Mouse (Mus musculus) C2C12 (cell line): ENCODE data around the gene Pafah1b1.

Experiments
- CEBPB ChIP-seq: IDR thresholded peaks from one replicate; pipeline ENCODE4 v1.6.1; 2011; ENCODE audit warnings: low read depth, mild to moderate bottlenecking, control low read depth, moderate library complexity
- CTCF ChIP-seq: IDR thresholded peaks from one replicate; pipeline ENCODE4 v1.5.1; 2011; ENCODE audit not compliant: control insufficient read depth, insufficient read depth, insufficient read length
- MAX ChIP-seq: IDR thresholded peaks from one replicate; pipeline ENCODE4 v1.6.1; 2011; ENCODE audit warnings: mild to moderate bottlenecking, control low read depth
- MYOD1 ChIP-seq: IDR thresholded peaks from one replicate; pipeline ENCODE4 v1.6.1; 2011; ENCODE audit warnings: low read depth; ENCODE audit not compliant: control insufficient read depth, insufficient read length
- MYOG ChIP-seq: IDR thresholded peaks from one replicate; pipeline ENCODE4 v1.6.1; 2011; ENCODE audit not compliant: control insufficient read depth, insufficient read length; ENCODE audit errors: extremely low read depth
- USF1 ChIP-seq: IDR thresholded peaks from one replicate; pipeline ENCODE4 v1.6.1; 2011; ENCODE audit warnings: low read depth, mild to moderate bottlenecking, control low read depth, moderate library complexity

DNA sequence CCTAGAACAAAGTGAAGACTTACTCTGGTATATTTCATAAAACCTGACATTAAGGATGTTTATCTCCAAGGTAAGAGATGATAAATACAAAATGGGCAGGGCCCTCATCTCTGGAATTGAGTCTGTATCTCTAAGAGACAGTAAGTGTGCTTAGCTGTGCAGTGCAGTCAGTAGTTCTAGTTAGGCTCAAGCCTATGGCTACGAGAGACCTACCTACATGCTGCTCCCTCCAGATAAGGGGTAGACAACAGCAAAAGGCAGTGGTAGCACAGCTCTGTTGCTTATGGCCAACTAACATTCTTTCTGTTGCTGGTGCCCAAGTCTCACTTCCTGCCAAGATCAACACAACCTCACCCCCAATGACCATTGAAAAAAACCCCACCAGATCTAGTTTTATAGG, 50.9 kb downstream of the Pafah1b1 start:
- no peak for TF ChIP-seq MYOD1
- TF ChIP-seq CTCF, result no peak
- TF ChIP-seq MAX, result no peak
- no peak for TF ChIP-seq USF1
- no peak for TF ChIP-seq CEBPB
- TF ChIP-seq MYOG, result no peak
